Mouse (Mus musculus) liver, adult 2 months (tissue): ENCODE results near the gene Rad51c. TPM values are rescaled to one million over a fixed set of nuclear protein-coding genes. Genes with fewer than 3 reads are reported as not detected.

Source experiments
- DNase-seq: peaks from one replicate; pipeline ENCODE4 v3.0.0-alpha.2; 2011; ENCODE audit warnings: low read depth, low spot score; ENCODE audit errors: extremely low read depth
- H3K27ac ChIP-seq: fragments of 200-500 bp; replicated peaks from 2 replicates; pipeline ENCODE4 v1.5.1; 2012; ENCODE audit warnings: low read depth, mild to moderate bottlenecking, control low read depth, inconsistent platforms, low read length; ENCODE audit not compliant: insufficient read depth
- H3K27me3 ChIP-seq: fragments of 200-500 bp; 2 replicates; pipeline ENCODE4 v1.6.1; 2012; ENCODE audit warnings: mild to moderate bottlenecking, moderate library complexity, low read length, inconsistent platforms; ENCODE audit not compliant: control insufficient read depth, insufficient read depth
- H3K36me3 ChIP-seq: fragments of 200-500 bp; 2 replicates; pipeline ENCODE4 v1.6.1; 2012; ENCODE audit warnings: low read length, inconsistent platforms; ENCODE audit not compliant: control insufficient read depth, insufficient read depth
- H3K4me1 ChIP-seq: fragments of 200-500 bp; 2 replicates; pipeline ENCODE4 v1.6.1; 2011; ENCODE audit warnings: low read length; ENCODE audit not compliant: control insufficient read depth, insufficient read depth
- H3K4me3 ChIP-seq: fragments of 200-500 bp; 2 replicates; pipeline ENCODE4 v1.5.1; 2011; ENCODE audit warnings: low read depth, mild to moderate bottlenecking, control low read depth, low read length, moderate library complexity; ENCODE audit not compliant: insufficient read depth
- H3K79me2 ChIP-seq: fragments of 200-500 bp; 2 replicates; pipeline ENCODE4 v1.6.1; 2012; ENCODE audit warnings: inconsistent platforms, mild to moderate bottlenecking, low read length, moderate library complexity; ENCODE audit not compliant: control insufficient read depth, insufficient read depth
- H3K9ac ChIP-seq: fragments of 200-500 bp; 2 replicates; pipeline ENCODE4 v1.6.1; 2012; ENCODE audit warnings: low read depth, mild to moderate bottlenecking, control low read depth, inconsistent platforms, low read length
- CTCF ChIP-seq: fragments of 200-500 bp; IDR thresholded peaks from 2 replicates; pipeline ENCODE4 v1.5.1; 2011; ENCODE audit warnings: low read depth, low read length, control low read depth
- POLR2A ChIP-seq: fragments of 200-500 bp; IDR thresholded peaks from 2 replicates; pipeline ENCODE4 v1.6.1; 2011; ENCODE audit warnings: low read length, control low read depth; ENCODE audit not compliant: insufficient read depth; ENCODE audit errors: extremely low read depth
- WGBS: fragments of 180-500 bp; shearing (Covaris S2); methylation state at CpG from one replicate; pipeline ENCODE4 v1.1.7; 2018; 5-methylcytosine and 5-hydroxymethylcytosine counted together
- polyA plus RNA-seq: library from polyadenylated mRNA; depleted of rRNA; stranded (reverse); fragments of >200 nt; gene quantifications from 2 replicates; pipeline ENCODE4 v1.2.3, GENCODE M21; 2012; rRNA removed
- total RNA-seq: library from RNA; depleted of rRNA; stranded (reverse); fragments of >200 nt; gene quantifications from 2 replicates; pipeline ENCODE4 v1.2.3, GENCODE M21; 2014; rRNA removed

Gene Rad51c
- total and polyA plus RNA-seq, 2 experiments, result 0.28 to 0.32 TPM

DNA sequence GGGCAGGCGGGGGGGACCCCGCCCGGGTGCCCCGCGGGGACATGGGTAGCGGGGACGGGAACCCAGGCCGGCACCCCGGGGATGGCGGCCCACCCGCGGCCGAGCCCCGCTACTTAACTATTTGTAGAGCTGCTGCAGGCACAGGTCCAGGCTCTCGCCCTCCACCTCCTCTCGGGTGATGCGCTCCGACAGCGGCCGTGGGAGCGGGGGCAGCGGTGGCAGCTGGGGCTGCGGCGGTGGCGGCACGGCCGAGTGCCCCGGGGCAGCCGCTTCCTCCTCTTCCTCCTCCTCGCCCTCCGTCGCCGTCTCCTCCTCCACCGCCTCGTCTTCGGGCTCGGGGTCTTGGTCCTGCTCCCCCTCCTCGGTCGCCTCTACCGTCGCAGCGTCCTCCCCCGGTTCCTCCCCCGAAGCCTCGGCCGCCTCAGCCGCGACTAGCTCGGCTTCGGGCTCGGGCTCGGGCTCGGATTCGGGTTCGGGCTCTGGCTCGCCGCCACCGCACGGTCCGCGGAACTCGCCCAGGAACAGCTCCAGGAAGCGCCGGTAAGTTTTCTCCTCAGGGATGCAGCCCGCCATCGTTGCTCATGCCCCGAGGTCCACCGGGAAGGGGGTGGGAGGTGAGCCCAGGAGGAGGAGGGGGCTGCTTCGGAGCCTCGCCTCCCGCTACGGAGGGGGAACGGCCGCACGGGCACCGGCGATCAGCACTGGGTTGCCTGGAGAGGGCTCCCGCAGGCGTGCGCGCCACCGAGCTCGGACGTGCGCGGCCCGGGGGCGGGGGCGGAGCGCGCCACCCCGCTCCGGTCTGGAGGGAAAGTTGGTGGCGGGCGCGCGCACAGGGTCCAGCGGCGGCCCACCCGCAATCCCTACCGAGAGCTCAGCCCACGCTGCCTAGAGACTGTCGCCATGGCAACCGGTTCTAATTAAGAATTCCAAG is 46.2 kb downstream of the Rad51c start, which contains the start of gene Ppm1e:
Gene Ppm1e (minus strand): TSS at position 693 of the 931 bp plus-strand sequence.
- Histone ChIP-seq H3K4me3 (peak within 1 kb of the TSS; percentile 98), H3K27me3 (peaks cover 10% of the 10 kb centered on the region), H3K79me2 (no peaks in the 10 kb centered on the region), H3K4me1 (peaks cover 3% of the 10 kb centered on the region; the same call in 1 of the 2 replicates), H3K27ac (no peak within 1 kb of the TSS), H3K9ac (peak within 1 kb of the TSS; percentile 71), H3K36me3 (no peaks in the 10 kb centered on the region)
- DNase-seq, result peak; percentile 2
- WGBS, result 1% methylated on average over 103 of the region's 104 CpGs
- TF ChIP-seq POLR2A (no peak), CTCF (no peak)

DNA sequence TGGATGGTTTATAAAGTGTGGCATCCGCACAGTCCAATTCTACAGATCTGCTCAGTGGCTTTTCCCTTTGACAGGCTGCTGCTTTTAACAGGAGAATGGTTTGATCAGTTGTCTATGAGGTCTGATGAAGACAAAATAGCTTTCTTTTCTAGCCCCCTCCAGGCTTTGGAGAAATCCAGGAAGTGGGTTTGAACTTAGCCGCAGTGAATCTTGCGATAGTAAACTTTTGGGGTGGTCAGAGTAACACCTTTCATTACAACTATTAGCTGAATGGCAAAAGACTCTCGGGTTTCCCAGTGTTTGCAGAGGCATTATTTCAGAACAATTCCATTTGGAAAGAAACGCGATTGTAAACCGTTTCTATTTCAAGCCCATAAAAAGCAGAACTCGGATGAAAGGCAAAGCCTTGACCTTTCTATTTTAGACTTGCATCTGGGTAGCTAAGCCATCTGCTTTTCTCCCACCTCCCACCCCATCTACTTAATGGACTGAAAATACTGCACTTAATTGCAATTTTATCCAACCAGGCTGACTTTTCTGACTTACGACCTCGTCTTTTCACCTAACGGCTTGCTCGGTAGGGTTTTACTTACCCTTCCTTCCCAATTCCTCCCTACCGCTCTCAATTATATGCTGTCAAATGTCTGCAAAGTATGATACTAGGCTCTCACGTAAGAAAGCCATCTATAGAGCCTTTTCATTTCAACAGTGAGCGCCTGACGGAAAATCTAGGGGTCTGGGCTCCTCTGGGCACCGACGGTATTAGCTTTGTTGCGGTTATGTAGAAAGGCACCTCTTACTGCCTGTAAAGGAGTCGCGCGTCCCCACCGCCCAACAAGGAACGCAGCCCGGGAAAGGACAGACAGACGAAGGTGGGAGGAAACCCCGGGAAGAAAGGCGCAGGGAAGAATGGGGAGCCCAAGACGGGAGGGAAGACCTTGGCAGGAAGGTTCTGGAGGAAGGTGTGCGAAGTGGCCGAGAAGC is 47.1 kb downstream of the Rad51c start:
- no peak for TF ChIP-seq CTCF
- no peak for TF ChIP-seq POLR2A
- Histone ChIP-seq H3K27ac (no peak overlapping the region), H3K27me3 (peaks cover 10% of the 10 kb centered on the region), H3K4me1 (peaks cover 3% of the 10 kb centered on the region; the same call in 1 of the 2 replicates), H3K4me3 (peak overlapping the region; percentile 47; the same call in 1 of the 2 replicates), H3K79me2 (no peaks in the 10 kb centered on the region), H3K9ac (no peak overlapping the region), H3K36me3 (no peaks in the 10 kb centered on the region)
- WGBS, result 13% methylated on average over 31 of the region's 31 CpGs
- no peak for DNase-seq

DNA sequence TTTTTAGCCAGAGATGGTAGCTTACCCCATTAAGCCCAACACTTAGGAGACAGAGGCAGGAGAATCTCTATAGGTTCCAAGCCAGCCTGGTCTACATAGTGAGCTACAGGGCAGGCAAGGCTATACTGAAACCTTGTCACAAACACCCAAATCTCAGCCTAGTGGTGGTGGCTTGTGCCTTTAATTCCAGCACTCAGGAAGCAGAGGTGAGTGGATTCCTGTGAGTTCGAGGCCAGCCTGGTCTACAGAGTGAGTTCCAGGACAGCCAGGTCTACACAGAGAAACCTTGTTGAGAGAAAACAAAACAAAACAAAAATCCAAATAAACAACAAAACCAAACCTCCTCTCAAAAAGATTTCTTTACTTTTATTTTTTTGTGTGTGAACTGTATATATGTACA is 49.9 kb downstream of the Rad51c start:
- Histone ChIP-seq H3K4me3 (no peak overlapping the region), H3K4me1 (peaks cover 3% of the 10 kb centered on the region; the same call in 1 of the 2 replicates), H3K9ac (no peak overlapping the region), H3K36me3 (no peaks in the 10 kb centered on the region), H3K79me2 (no peaks in the 10 kb centered on the region), H3K27me3 (peaks cover 10% of the 10 kb centered on the region), H3K27ac (no peak overlapping the region)
- 80% methylated on average over 1 of the region's 1 CpGs for WGBS
- no peak for TF ChIP-seq CTCF
- TF ChIP-seq POLR2A, result no peak
- DNase-seq, result no peak

DNA sequence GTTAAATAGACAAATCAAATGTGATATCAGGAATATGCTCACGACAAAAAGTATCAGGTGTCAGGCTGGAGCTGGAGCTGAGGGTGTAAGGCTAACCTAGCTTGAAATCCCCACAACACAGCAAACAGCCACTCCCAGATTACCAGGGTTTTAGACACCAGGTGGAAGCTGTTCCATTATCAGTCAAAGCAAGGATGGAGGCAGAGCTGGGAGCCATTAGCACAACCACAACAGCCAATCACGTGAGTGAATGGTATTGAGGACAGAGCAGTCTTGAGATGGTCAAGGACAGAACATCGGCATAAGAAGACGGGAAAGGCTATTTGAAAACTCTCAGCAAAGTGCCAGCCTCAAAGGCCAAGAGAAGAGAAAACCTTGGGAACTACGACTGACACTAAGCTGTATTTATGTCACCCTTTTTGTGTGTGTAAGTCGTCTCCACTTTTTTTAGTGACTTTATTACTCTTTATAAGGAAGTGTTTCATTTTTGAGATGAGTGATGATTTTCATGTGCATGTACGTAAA is 51.0 kb downstream of the Rad51c start:
- no peaks in the 10 kb centered on the region for H3K36me3 ChIP-seq
- H3K79me2 ChIP-seq, result no peaks in the 10 kb centered on the region
- H3K4me1 ChIP-seq, result no peaks in the 10 kb centered on the region
- no peak for TF ChIP-seq CTCF
- TF ChIP-seq POLR2A, result no peak
- WGBS, result 78% methylated on average over 7 of the region's 7 CpGs
- H3K27ac ChIP-seq, result no peak overlapping the region
- DNase-seq, result no peak
- no peak overlapping the region for H3K9ac ChIP-seq
- no peak overlapping the region for H3K4me3 ChIP-seq
- H3K27me3 ChIP-seq, result peaks cover 10% of the 10 kb centered on the region

Other genes with a start within 250 kb of the Rad51c start
- gene Ppm1e, start 45.9 kb downstream of the Rad51c start, total RNA-seq, result 0.07 and 0.09 TPM in 2 replicates
- gene Ppm1e, start 45.9 kb downstream of the Rad51c start, polyA plus RNA-seq, result 0.02 TPM in 1 of 2 replicates, not detected in the other
- 0.07 and 0.28 TPM in 2 replicates for gene Tex14, start 111 bp upstream of the Rad51c start, total RNA-seq
- 0.02 TPM in 1 of 2 replicates, not detected in the other for gene Tex14, start 111 bp upstream of the Rad51c start, polyA plus RNA-seq
- gene Gm11492, start 161.7 kb upstream of the Rad51c start, total RNA-seq, result not detected in 2 replicates
- gene Gm11492, start 161.7 kb upstream of the Rad51c start, polyA plus RNA-seq, result 0.04 TPM in 1 of 2 replicates, not detected in the other
- gene Sept4, start 163.9 kb upstream of the Rad51c start, total RNA-seq, result 10.8 and 11.5 TPM in 2 replicates
- 10.8 and 11.7 TPM in 2 replicates for gene Sept4, start 163.9 kb upstream of the Rad51c start, polyA plus RNA-seq
- 13.4 and 18.6 TPM in 2 replicates for gene Mtmr4, start 187.2 kb upstream of the Rad51c start, total RNA-seq
- 18.1 and 22.9 TPM in 2 replicates for gene Mtmr4, start 187.2 kb upstream of the Rad51c start, polyA plus RNA-seq
- gene Hsf5, start 212.2 kb upstream of the Rad51c start, total RNA-seq, result 0.07 and 0.09 TPM in 2 replicates
- gene Hsf5, start 212.2 kb upstream of the Rad51c start, polyA plus RNA-seq, result 0.05 TPM in 1 of 2 replicates, not detected in the other